Mouse (Mus musculus): ENCODE data around the gene Gm43552.
"Not testable (repeated sequence)": the region's sequence is repeated elsewhere in the genome, so short reads cannot be mapped to it uniquely, and the experiment has no call there.

Gm43552 gene

GRCm38 (mm10) chr5:65491767-65492715 is 592 bp downstream of the Gm43552 start:
- peak; percentile 71 for DNase-seq (ENCODE audit: low spot score)

GRCm38 (mm10) chr5:65489830-65490229 is 2.8 kb downstream of the Gm43552 start:
- DNase-seq (ENCODE audit: low spot score): no peak

- DNase-seq (ENCODE audit: low spot score): no peak
Measured at GRCm38 (mm10) chr5:65488725-65489124, 3.9 kb downstream of the Gm43552 start.

GRCm38 (mm10) chr5:65487381-65487780 is 5.3 kb downstream of the Gm43552 start:
- no peak for DNase-seq (ENCODE audit: low spot score)

GRCm38 (mm10) chr5:65486514-65486913 is 6.1 kb downstream of the Gm43552 start:
- DNase-seq (ENCODE audit: low spot score): no peak

GRCm38 (mm10) chr5:65482996-65483395 is 9.6 kb downstream of the Gm43552 start:
- no peak for DNase-seq (ENCODE audit: low spot score)

- no peak for DNase-seq (ENCODE audit: low spot score)
Measured at GRCm38 (mm10) chr5:65480511-65480910, 12.1 kb downstream of the Gm43552 start.

- no peak for DNase-seq (ENCODE audit: low spot score)
Measured at GRCm38 (mm10) chr5:65479681-65480445, 12.8 kb downstream of the Gm43552 start.

- DNase-seq (ENCODE audit: low spot score): peak; percentile 40
Measured at GRCm38 (mm10) chr5:65478224-65478623, 14.4 kb downstream of the Gm43552 start.

- DNase-seq (ENCODE audit: low spot score): not testable (repeated sequence)
Measured at GRCm38 (mm10) chr5:65476739-65477138, 15.9 kb downstream of the Gm43552 start.

- no peak for DNase-seq (ENCODE audit: low spot score)
Measured at GRCm38 (mm10) chr5:65475806-65476205, 16.8 kb downstream of the Gm43552 start.

GRCm38 (mm10) chr5:65469766-65470165 is 22.9 kb downstream of the Gm43552 start:
- no peak for DNase-seq (ENCODE audit: low spot score)

GRCm38 (mm10) chr5:65466911-65467310 is 25.7 kb downstream of the Gm43552 start:
- DNase-seq (ENCODE audit: low spot score): no peak

GRCm38 (mm10) chr5:65460361-65460760 is 32.3 kb downstream of the Gm43552 start:
- DNase-seq (ENCODE audit: low spot score): no peak

GRCm38 (mm10) chr5:65459454-65459853 is 33.2 kb downstream of the Gm43552 start:
- no peak for DNase-seq (ENCODE audit: low spot score)

GRCm38 (mm10) chr5:65457846-65458245 is 34.8 kb downstream of the Gm43552 start:
- DNase-seq (ENCODE audit: low spot score): no peak

- no peak for DNase-seq (ENCODE audit: low spot score)
Measured at GRCm38 (mm10) chr5:65457086-65457827, 35.4 kb downstream of the Gm43552 start.

GRCm38 (mm10) chr5:65454771-65455170 is 37.9 kb downstream of the Gm43552 start:
- DNase-seq (ENCODE audit: low spot score): no peak

- no peak for DNase-seq (ENCODE audit: low spot score)
Measured at GRCm38 (mm10) chr5:65448941-65449340, 43.7 kb downstream of the Gm43552 start.

GRCm38 (mm10) chr5:65447826-65448225 is 44.8 kb downstream of the Gm43552 start:
- no peak for DNase-seq (ENCODE audit: low spot score)

- no peak for DNase-seq (ENCODE audit: low spot score)
Measured at GRCm38 (mm10) chr5:65446756-65447155, 45.9 kb downstream of the Gm43552 start.

GRCm38 (mm10) chr5:65444981-65445380 is 47.7 kb downstream of the Gm43552 start:
- no peak for DNase-seq (ENCODE audit: low spot score)
